Mouse (Mus musculus) heart, adult 2 months (tissue): ENCODE measurements at regions not wholly inside any gene's neighbourhood (a gene's known extent, or its start where the extent isn't known, plus 50 kb on each side); places are given as distances from the start of the nearest gene placed in this dataset.

Source experiments
- DNase-seq, 2 experiments: peaks; one replicate each; pipeline ENCODE4 v3.0.0; 2021
- H3K27ac ChIP-seq: fragments of 200-600 bp; 2 replicates; pipeline ENCODE4 v1.8.1; 2022
- H3K27me3 ChIP-seq: fragments of 200-500 bp; 2 replicates; pipeline ENCODE4 v1.6.1; 2012; ENCODE audit warnings: mild to moderate bottlenecking, low read length, inconsistent platforms, mixed read lengths; ENCODE audit not compliant: control insufficient read depth, insufficient read depth
- H3K36me3 ChIP-seq: fragments of 200-500 bp; 2 replicates; pipeline ENCODE4 v1.6.1; 2012; ENCODE audit warnings: low read length, inconsistent platforms; ENCODE audit not compliant: control insufficient read depth, insufficient read depth
- H3K4me1 ChIP-seq: fragments of 200-500 bp; 2 replicates; pipeline ENCODE4 v1.6.1; 2011; ENCODE audit warnings: low read length; ENCODE audit not compliant: control insufficient read depth, insufficient read depth
- H3K4me3 ChIP-seq: fragments of 200-600 bp; 2 replicates; pipeline ENCODE4 v1.8.1; 2022
- H3K79me2 ChIP-seq: fragments of 200-500 bp; replicated peaks from 2 replicates; pipeline ENCODE4 v1.6.1; 2012; ENCODE audit warnings: mild to moderate bottlenecking, inconsistent platforms, low read length, moderate library complexity, mixed read lengths; ENCODE audit not compliant: control insufficient read depth, insufficient read depth
- H3K9ac ChIP-seq: fragments of 200-500 bp; 2 replicates; pipeline ENCODE4 v1.6.1; 2012; ENCODE audit warnings: low read depth, mild to moderate bottlenecking, control low read depth, inconsistent platforms, low read length, mixed read lengths
- CTCF ChIP-seq: fragments of 200-600 bp; IDR thresholded peaks from 2 replicates; pipeline ENCODE4 v1.8.1; 2022; ENCODE audit warnings: antibody characterized with exemption, mild to moderate bottlenecking, moderate library complexity
- EP300 ChIP-seq: fragments of 200-500 bp; IDR thresholded peaks from 2 replicates; pipeline ENCODE4 v1.6.1; 2011; ENCODE audit warnings: low read depth, low read length, control low read depth; ENCODE audit not compliant: insufficient read depth
- POLR2A ChIP-seq: fragments of 200-500 bp; IDR thresholded peaks from 2 replicates; pipeline ENCODE4 v1.6.1; 2011; ENCODE audit warnings: mild to moderate bottlenecking, low read depth, low read length, control low read depth; ENCODE audit not compliant: insufficient read depth
- WGBS: fragments of 180-500 bp; shearing (Covaris S2); methylation state at CpG from one replicate; pipeline ENCODE4 v1.1.7; 2018; 5-methylcytosine and 5-hydroxymethylcytosine counted together
- intact Hi-C: fragments of 180-260 bp; cut with DNase I; formaldehyde crosslinking; loops from one replicate; pipeline ENCODE4 v1.15.1; 2025

DNA sequence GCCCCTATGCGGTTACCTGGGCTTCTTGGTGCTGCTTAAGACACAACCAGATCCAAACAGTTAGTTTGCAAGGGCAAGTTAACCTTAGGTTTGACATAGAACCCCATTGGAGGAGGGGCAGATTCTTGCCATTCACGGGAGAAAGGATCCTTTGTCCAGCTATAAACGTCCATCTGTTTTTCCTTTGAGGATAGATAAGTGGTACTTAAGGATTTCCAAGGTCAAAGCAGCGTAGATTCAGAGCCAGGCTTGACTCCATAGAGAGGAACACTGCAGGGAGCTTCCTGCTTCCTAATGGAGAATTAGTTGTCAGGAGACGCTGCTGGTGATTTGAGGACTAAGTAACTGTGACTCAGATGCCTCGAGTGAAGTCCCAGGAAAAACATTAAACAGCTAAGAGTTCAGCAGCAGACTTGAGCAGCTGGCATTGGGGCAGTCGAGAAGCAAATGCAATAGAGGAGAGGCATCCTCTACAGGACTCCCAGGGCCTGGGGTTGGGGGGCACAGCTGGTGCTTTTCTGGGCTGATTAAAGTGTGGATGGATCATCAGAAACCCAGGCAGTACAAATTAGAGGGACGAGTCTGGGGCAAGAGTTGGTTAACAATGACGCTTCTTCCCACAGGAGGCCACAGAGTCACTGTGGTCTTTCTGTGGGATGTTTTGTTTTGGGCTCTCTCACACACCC lies 322.8 kb downstream of the Med10 start:
- 34% methylated on average over 9 of the region's 9 CpGs for WGBS
- Histone ChIP-seq H3K27me3 (no peaks in the 10 kb centered on the region), H3K9ac (no peak overlapping the region), H3K36me3 (no peaks in the 10 kb centered on the region), H3K79me2 (no peaks in the 10 kb centered on the region), H3K4me3 (no peak overlapping the region), H3K27ac (no peak overlapping the region), H3K4me1 (no peaks in the 10 kb centered on the region)
- intact Hi-C loops, result no loop called here
- no peak for DNase-seq
- TF ChIP-seq POLR2A (no peak), CTCF (no peak), EP300 (no peak)

DNA sequence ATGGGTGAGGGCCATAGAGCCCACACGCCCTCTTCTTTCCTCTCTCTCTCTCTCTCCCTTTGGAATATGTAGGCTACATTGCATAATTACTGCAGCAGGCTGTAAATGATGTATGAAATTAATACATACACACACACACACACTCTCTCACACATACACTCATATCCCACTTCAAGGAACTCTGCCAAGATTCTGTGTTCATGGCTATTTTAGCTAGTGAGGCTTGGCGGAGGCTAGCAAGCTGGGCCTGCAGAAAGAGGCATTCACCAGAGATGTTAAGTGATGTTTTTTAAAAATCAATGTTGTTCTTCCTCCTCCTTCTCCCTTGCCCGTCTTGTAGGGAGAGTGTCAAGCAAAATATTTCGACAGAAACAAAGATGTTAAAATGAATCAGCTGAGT lies 325.1 kb downstream of the Med10 start:
- Histone ChIP-seq H3K27me3 (no peaks in the 10 kb centered on the region), H3K9ac (no peak overlapping the region), H3K36me3 (no peaks in the 10 kb centered on the region), H3K4me3 (no peak overlapping the region), H3K4me1 (no peaks in the 10 kb centered on the region), H3K27ac (no peak overlapping the region), H3K79me2 (no peaks in the 10 kb centered on the region)
- intact Hi-C loops, result no loop called here
- WGBS, result 63% methylated on average over 4 of the region's 4 CpGs
- TF ChIP-seq EP300, result no peak
- no peak for TF ChIP-seq POLR2A
- TF ChIP-seq CTCF, result no peak
- DNase-seq, result no peak

DNA sequence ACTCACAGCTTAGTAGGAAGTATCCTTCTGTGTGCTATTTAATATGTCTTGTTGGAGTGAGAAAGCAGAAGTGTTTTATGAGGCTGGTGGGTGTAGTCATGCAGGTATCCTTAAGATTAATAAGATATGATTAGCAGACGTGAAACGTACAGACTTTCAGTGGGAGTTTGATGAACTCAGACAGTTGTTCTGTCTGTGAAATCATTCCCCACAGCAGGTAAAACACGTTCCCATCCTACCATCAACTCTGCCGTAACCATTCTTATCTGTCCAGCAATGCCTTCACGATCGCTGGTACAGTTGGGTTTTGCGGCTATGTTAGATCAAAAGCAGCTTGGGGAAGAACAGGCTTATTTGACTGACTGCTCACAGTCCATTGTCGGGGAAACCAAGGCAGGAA lies 332.3 kb downstream of the Med10 start:
- intact Hi-C loops, result no loop called here
- H3K4me3 ChIP-seq, result no peak overlapping the region
- H3K27me3 ChIP-seq, result no peaks in the 10 kb centered on the region
- H3K27ac ChIP-seq, result no peak overlapping the region
- H3K4me1 ChIP-seq, result no peaks in the 10 kb centered on the region
- 85% methylated on average over 8 of the region's 8 CpGs for WGBS
- H3K9ac ChIP-seq, result no peak overlapping the region
- no peak for TF ChIP-seq CTCF
- no peak for TF ChIP-seq POLR2A
- TF ChIP-seq EP300, result no peak
- no peak for DNase-seq
- H3K36me3 ChIP-seq, result no peaks in the 10 kb centered on the region
- no peaks in the 10 kb centered on the region for H3K79me2 ChIP-seq

DNA sequence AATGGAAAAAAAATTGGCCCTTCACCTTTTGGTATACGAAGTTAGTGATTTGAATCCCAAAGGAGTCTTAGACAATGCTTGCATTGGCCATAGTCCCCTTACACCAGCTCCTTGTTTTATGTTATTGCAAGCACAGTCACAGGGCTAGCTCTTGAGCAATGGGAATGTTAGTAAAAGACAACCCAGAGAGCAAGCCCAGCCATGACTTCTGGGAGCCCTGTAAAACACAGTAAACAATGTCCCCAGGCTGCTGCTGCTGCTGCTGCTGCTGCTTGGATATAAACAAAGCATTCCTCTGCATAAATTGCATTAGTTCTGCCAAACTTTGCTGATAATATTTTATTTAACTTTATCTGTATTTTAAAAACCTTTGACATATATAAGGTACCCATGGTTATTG lies 334.0 kb downstream of the Med10 start:
- DNase-seq, result no peak
- intact Hi-C loops, result no loop called here
- Histone ChIP-seq H3K27me3 (no peaks in the 10 kb centered on the region), H3K79me2 (no peaks in the 10 kb centered on the region), H3K27ac (no peak overlapping the region), H3K4me3 (no peak overlapping the region), H3K36me3 (no peaks in the 10 kb centered on the region), H3K4me1 (no peaks in the 10 kb centered on the region), H3K9ac (no peak overlapping the region)
- TF ChIP-seq POLR2A, result no peak
- TF ChIP-seq CTCF, result no peak
- no peak for TF ChIP-seq EP300
- WGBS, result 60% methylated on average over 1 of the region's 1 CpGs

DNA sequence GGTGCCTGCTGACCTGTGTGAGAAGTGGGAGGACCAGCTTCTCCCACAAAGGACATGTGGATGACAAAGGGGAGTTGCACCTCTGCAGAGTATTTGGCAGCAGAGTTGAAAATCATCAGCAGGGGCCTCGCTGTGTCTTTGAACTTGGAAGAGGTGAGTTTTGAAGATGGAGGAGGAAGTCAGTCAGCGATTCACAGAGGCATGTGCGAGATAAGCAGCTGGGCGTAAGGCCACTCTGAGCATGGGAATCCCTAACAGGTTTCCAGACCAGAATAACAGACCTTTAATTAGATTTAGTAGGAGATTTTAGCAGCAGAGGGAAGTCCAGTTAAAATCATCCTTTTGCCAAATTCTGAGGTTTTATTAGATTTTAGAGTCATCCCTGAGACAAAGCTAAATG lies 342.3 kb downstream of the Med10 start:
- H3K4me3 ChIP-seq, result no peak overlapping the region
- no peak for DNase-seq
- no peaks in the 10 kb centered on the region for H3K36me3 ChIP-seq
- no peaks in the 10 kb centered on the region for H3K79me2 ChIP-seq
- no peaks in the 10 kb centered on the region for H3K27me3 ChIP-seq
- H3K9ac ChIP-seq, result no peak overlapping the region
- intact Hi-C loops, result no loop called here
- no peak overlapping the region for H3K27ac ChIP-seq
- H3K4me1 ChIP-seq, result no peaks in the 10 kb centered on the region
- TF ChIP-seq POLR2A (no peak), CTCF (no peak), EP300 (no peak)
- WGBS, result 40% methylated on average over 4 of the region's 4 CpGs

DNA sequence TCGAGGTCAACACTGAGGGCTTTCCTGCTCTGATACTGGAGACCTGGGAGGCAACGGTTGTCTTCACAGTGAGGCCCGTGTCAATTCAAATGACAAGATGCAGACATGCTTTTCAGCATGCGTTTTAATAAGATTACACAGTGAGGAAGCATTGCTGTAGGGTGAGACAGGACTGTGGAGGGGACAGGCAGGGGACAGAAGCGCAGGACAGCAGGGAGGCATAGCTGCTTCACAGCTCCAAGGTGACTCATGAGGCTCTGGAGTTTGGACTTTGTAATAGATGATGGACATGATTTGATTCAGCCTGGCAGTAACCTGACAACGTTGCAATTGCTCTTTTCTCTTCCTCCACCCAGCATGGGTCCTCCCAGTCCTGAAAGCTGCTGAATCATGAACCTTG lies 343.3 kb downstream of the Med10 start:
- Histone ChIP-seq H3K4me3 (no peak overlapping the region), H3K36me3 (no peaks in the 10 kb centered on the region), H3K79me2 (no peaks in the 10 kb centered on the region), H3K27me3 (no peaks in the 10 kb centered on the region), H3K4me1 (no peaks in the 10 kb centered on the region), H3K9ac (no peak overlapping the region), H3K27ac (no peak overlapping the region)
- intact Hi-C loops, result no loop called here
- no peak for DNase-seq
- 25% methylated on average over 6 of the region's 6 CpGs for WGBS
- TF ChIP-seq CTCF, result no peak
- no peak for TF ChIP-seq POLR2A
- TF ChIP-seq EP300, result no peak
